Mouse (Mus musculus): ENCODE data around the gene Frmd4a.

DNA sequence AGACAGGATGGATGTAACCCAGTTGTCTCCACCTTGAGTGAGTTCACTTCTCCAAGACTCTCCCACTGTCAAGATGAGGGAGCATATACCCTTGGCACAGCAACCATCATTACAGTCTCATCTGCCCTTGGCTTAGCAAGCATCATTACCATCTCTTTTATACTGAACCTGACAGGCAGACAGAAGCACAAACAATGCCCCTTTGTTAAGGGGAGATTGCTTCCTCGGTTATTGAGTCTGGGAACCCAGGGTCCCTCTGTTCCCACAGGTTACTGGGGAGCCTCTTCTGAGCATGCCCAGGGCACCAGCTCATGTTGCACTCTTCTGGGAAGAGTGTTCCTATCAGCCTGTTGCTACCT, 525.9 kb downstream of the Frmd4a start:
- no peak for TF ChIP-seq CTCF (IDR thresholded peaks at IDR 0.05; ENCODE audit: extremely low read depth, insufficient read length, insufficient replicate concordance, low read depth, low read length)
- no peak for TF ChIP-seq POLR2A (IDR thresholded peaks at IDR 0.05; ENCODE audit: low read depth, low read length)
